Mouse (Mus musculus) layer of hippocampus, adult 8-10 months (tissue): ENCODE measurements around the gene Gm8279. TPM values are rescaled to one million over a fixed set of nuclear protein-coding genes. Genes with fewer than 3 reads are reported as not detected.
"Not testable (repeated sequence)": the region's sequence is repeated elsewhere in the genome, so short reads cannot be mapped to it uniquely, and the experiment has no call there.

Source experiments
- DNase-seq, 2 experiments: peaks; one replicate each; pipeline ENCODE4 v3.0.0; 2022; ENCODE audit warnings: low spot score in 2 of 2
- total RNA-seq, 4 experiments: library from RNA; stranded (reverse); gene quantifications; 2 replicates each; pipeline ENCODE4 v1.2.4; 2022

The Gm8279 gene
- not detected for total RNA-seq

GRCm38 (mm10) chr14:5131219-5131618, at the start of gene Gm8279:
TSS of gene Gm8279 (plus strand) at chr14:5131519.
- not testable (repeated sequence) for DNase-seq

GRCm38 (mm10) chr14:5164235-5164634, 32.9 kb downstream of the Gm8279 start, which contains the start of gene Gm3317:
TSS of gene Gm3317 (plus strand) at chr14:5164535.
- DNase-seq, result not testable (repeated sequence)

GRCm38 (mm10) chr14:5185493-5185892, 54.2 kb downstream of the Gm8279 start, which contains the start of gene Gm8271:
TSS of gene Gm8271 (plus strand) at chr14:5185793.
- not testable (repeated sequence) for DNase-seq

Other genes with a start within 250 kb of the Gm8279 start
- gene Gm3278, start 239.1 kb upstream of the Gm8279 start, total RNA-seq, result not detected
- gene Gm8297, start 147.6 kb upstream of the Gm8279 start, total RNA-seq, result not detected
- 1 to 10 TPM in 1 of 4 experiments, not detected in 3; 2.0 TPM for gene Gm3298, start 115.6 kb upstream of the Gm8279 start, total RNA-seq
- not detected for gene 4930555G01Rik, start 80.9 kb upstream of the Gm8279 start, total RNA-seq
- gene Gm8281, start 60.5 kb upstream of the Gm8279 start, total RNA-seq, result 1 to 10 TPM; 1.8 to 2.7 (median 2.3) TPM
- not detected for gene Gm3317, start 33.0 kb downstream of the Gm8279 start, total RNA-seq
- not detected for gene Gm8271, start 54.3 kb downstream of the Gm8279 start, total RNA-seq
- gene Gm3526, start 129.1 kb downstream of the Gm8279 start, total RNA-seq, result under 1 TPM in 1 of 4 experiments, not detected in 3; 0.49 TPM
- not detected for gene Gm3542, start 203.4 kb downstream of the Gm8279 start, total RNA-seq